Mouse (Mus musculus): Measurements from ENCODE around the gene Rapgef1. TPM values are rescaled to one million over a fixed set of nuclear protein-coding genes. Genes with fewer than 3 reads are reported as not detected.
"Not testable (repeated sequence)": the region's sequence is repeated elsewhere in the genome, so short reads cannot be mapped to it uniquely, and the experiment has no call there.

The Rapgef1 gene
- polyA plus RNA-seq, 1 experiment, result 75.1 TPM

DNA sequence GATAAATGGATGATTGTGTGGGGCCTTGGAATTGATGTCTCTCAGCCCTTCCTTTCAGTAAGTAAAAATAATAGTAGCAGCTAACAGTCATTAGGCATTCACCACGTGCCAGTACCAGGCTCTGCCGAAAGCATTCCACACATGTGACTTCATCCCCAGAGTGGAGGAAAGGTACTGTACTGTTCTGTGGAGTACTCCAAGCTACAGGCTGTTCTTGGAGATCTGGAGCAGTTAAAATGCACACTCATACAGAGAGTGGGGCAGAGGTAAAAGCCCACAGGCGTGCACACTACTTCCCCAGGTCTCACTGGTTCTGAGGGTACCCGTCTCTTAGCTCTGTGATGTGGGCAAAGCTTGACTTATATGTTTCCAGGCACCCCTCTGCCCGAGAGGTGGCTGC, 8.7 kb downstream of the Rapgef1 start:
- TF ChIP-seq POLR2A (IDR thresholded peaks at IDR 0.05; ENCODE audit: low read depth, low read length) (no peak), CTCF (IDR thresholded peaks at IDR 0.05; ENCODE audit: extremely low read depth, insufficient read depth, insufficient read length, insufficient replicate concordance) (no peak)
- WGBS, result 62% methylated on average over 5 of the region's 5 CpGs
- Histone ChIP-seq H3K36me3 (ENCODE audit: control insufficient read depth, insufficient read depth, low read length) (no peaks in the 10 kb centered on the region), H3K4me3 (ENCODE audit: extremely low read depth, insufficient read depth, insufficient read length) (no peak overlapping the region), H3K27me3 (ENCODE audit: control insufficient read depth, insufficient read depth, low read length) (no peaks in the 10 kb centered on the region), H3K4me1 (ENCODE audit: control insufficient read depth, insufficient read depth, insufficient read length) (peaks cover 76% of the 10 kb centered on the region), H3K27ac (ENCODE audit: insufficient read depth, low read length) (peak overlapping the region; percentile 28; the same call in 1 of the 2 replicates)
- no peak for DNase-seq (ENCODE audit: low read depth in 1 of 2, low spot score in 2 of 2)

DNA sequence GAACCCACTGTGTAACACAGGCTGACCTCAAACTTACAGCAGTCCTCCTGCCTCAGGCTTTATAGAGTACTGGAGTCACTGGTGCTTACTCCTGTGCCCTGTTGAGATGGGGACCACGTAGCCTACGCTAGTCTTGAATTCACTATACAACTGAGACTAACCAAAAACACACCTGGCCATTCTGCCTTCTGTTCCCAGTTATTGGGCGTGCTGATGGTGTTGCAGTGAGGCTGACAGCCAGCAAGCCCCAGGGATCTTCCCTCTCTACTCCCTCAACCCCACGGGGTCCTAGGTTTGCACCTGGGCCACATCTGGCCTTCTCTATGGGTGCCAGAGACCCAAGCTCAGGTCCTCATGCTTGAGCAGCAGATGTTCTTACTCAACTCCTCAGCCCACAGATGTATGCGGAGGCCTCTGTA, 9.3 kb downstream of the Rapgef1 start:
- Histone ChIP-seq H3K4me1 (ENCODE audit: control insufficient read depth, insufficient read depth, insufficient read length) (peaks cover 75% of the 10 kb centered on the region), H3K36me3 (ENCODE audit: control insufficient read depth, insufficient read depth, low read length) (no peaks in the 10 kb centered on the region), H3K4me3 (ENCODE audit: extremely low read depth, insufficient read depth, insufficient read length) (no peak overlapping the region), H3K27me3 (ENCODE audit: control insufficient read depth, insufficient read depth, low read length) (no peaks in the 10 kb centered on the region), H3K27ac (ENCODE audit: insufficient read depth, low read length) (peak overlapping the region; percentile 50)
- 48% methylated on average over 5 of the region's 5 CpGs for WGBS
- no peak for TF ChIP-seq CTCF (IDR thresholded peaks at IDR 0.05; ENCODE audit: extremely low read depth, insufficient read depth, insufficient read length, insufficient replicate concordance)
- no peak for TF ChIP-seq POLR2A (IDR thresholded peaks at IDR 0.05; ENCODE audit: low read depth, low read length)
- no peak for DNase-seq (ENCODE audit: low read depth in 1 of 2, low spot score in 2 of 2)

GRCm38 (mm10) chr2:29629311-29629710, 9.8 kb downstream of the Rapgef1 start:
- Histone ChIP-seq H3K27ac (ENCODE audit: insufficient read depth, low read length) (peak overlapping the region; percentile 50), H3K4me1 (ENCODE audit: control insufficient read depth, insufficient read depth, insufficient read length) (peaks cover 73% of the 10 kb centered on the region)
- 57% methylated on average over 2 of the region's 2 CpGs for WGBS

GRCm38 (mm10) chr2:29630141-29630771, 10.7 kb downstream of the Rapgef1 start:
- H3K27ac ChIP-seq (ENCODE audit: insufficient read depth, low read length), result peak overlapping the region; percentile 46
- no peak for TF ChIP-seq CTCF (IDR thresholded peaks at IDR 0.05; ENCODE audit: extremely low read depth, insufficient read depth, insufficient read length, insufficient replicate concordance)
- TF ChIP-seq POLR2A (IDR thresholded peaks at IDR 0.05; ENCODE audit: low read depth, low read length), result no peak
- H3K27me3 ChIP-seq (ENCODE audit: control insufficient read depth, insufficient read depth, low read length), result no peaks in the 10 kb centered on the region
- 92% methylated on average over 10 of the region's 10 CpGs for WGBS
- H3K36me3 ChIP-seq (ENCODE audit: control insufficient read depth, insufficient read depth, low read length), result no peaks in the 10 kb centered on the region
- H3K4me1 ChIP-seq (ENCODE audit: control insufficient read depth, insufficient read depth, insufficient read length), result peaks cover 70% of the 10 kb centered on the region
- no peak overlapping the region for H3K4me3 ChIP-seq (ENCODE audit: extremely low read depth, insufficient read depth, insufficient read length)
- DNase-seq (ENCODE audit: low read depth in 1 of 2, low spot score in 2 of 2), result no peak

More at GRCm38 (mm10) chr2:29629311-29629710, 9.8 kb downstream of the Rapgef1 start:
- Histone ChIP-seq H3K36me3 (ENCODE audit: control insufficient read depth, insufficient read depth, low read length) (no peaks in the 10 kb centered on the region), H3K4me3 (ENCODE audit: extremely low read depth, insufficient read depth, insufficient read length) (no peak overlapping the region), H3K27me3 (ENCODE audit: control insufficient read depth, insufficient read depth, low read length) (no peaks in the 10 kb centered on the region)
- TF ChIP-seq CTCF (IDR thresholded peaks at IDR 0.05; ENCODE audit: extremely low read depth, insufficient read depth, insufficient read length, insufficient replicate concordance) (no peak), POLR2A (IDR thresholded peaks at IDR 0.05; ENCODE audit: low read depth, low read length) (no peak)
- DNase-seq (ENCODE audit: low read depth in 1 of 2, low spot score in 2 of 2), result no peak

DNA sequence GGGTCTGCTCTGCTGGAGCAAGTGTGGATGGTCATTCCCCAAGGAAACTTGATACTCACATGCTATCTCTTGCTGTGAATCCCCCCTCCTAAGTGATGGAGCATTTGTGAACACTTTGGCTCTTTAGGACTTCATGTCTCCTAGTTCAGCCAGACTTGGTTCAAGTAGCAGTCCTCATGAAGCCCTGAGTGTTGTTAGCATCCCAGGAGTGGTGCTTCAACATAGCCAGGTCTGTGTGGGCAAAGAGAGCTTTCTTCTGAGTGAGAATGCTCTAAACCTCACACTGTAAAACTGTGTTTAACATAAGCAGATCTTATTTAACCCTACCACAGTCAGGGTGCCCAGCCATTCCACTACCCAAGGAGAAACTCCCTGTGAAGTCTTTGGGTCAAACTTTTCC, 11.5 kb downstream of the Rapgef1 start:
- Histone ChIP-seq H3K27ac (ENCODE audit: insufficient read depth, low read length) (peak overlapping the region; percentile 46), H3K4me1 (ENCODE audit: control insufficient read depth, insufficient read depth, insufficient read length) (peaks cover 64% of the 10 kb centered on the region), H3K36me3 (ENCODE audit: control insufficient read depth, insufficient read depth, low read length) (no peaks in the 10 kb centered on the region), H3K27me3 (ENCODE audit: control insufficient read depth, insufficient read depth, low read length) (no peaks in the 10 kb centered on the region), H3K4me3 (ENCODE audit: extremely low read depth, insufficient read depth, insufficient read length) (no peak overlapping the region)
- no peak for DNase-seq (ENCODE audit: low read depth in 1 of 2, low spot score in 2 of 2)
- TF ChIP-seq CTCF (IDR thresholded peaks at IDR 0.05; ENCODE audit: extremely low read depth, insufficient read depth, insufficient read length, insufficient replicate concordance) (no peak), POLR2A (IDR thresholded peaks at IDR 0.05; ENCODE audit: low read depth, low read length) (no peak)

- H3K36me3 ChIP-seq (ENCODE audit: control insufficient read depth, insufficient read depth, low read length); H3K27me3 ChIP-seq (ENCODE audit: control insufficient read depth, insufficient read depth, low read length); H3K4me3 ChIP-seq (ENCODE audit: extremely low read depth, insufficient read depth, insufficient read length); DNase-seq (ENCODE audit: low read depth in 1 of 2, low spot score in 2 of 2): not testable (repeated sequence)
- Histone ChIP-seq H3K4me1 (ENCODE audit: control insufficient read depth, insufficient read depth, insufficient read length) (peaks cover 65% of the 10 kb centered on the region), H3K27ac (ENCODE audit: insufficient read depth, low read length) (peak overlapping the region; percentile 46)
- whole genome bisulfite sequencing, result 45% methylated on average over 12 of the region's 12 CpGs
Measured at GRCm38 (mm10) chr2:29631564-29632167, 12.1 kb downstream of the Rapgef1 start.

- TF ChIP-seq POLR2A (IDR thresholded peaks at IDR 0.05; ENCODE audit: low read depth, low read length) (no peak), CTCF (IDR thresholded peaks at IDR 0.05; ENCODE audit: extremely low read depth, insufficient read depth, insufficient read length, insufficient replicate concordance) (no peak)
- peaks cover 70% of the 10 kb centered on the region for H3K4me1 ChIP-seq (ENCODE audit: control insufficient read depth, insufficient read depth, insufficient read length)
- DNase-seq (ENCODE audit: low read depth in 1 of 2, low spot score in 2 of 2), result peak in 1 of 2 experiments; percentile 53
- 27% methylated on average over 3 of the region's 3 CpGs for WGBS
- H3K36me3 ChIP-seq (ENCODE audit: control insufficient read depth, insufficient read depth, low read length), result no peaks in the 10 kb centered on the region
- H3K27me3 ChIP-seq (ENCODE audit: control insufficient read depth, insufficient read depth, low read length), result no peaks in the 10 kb centered on the region
- no peak overlapping the region for H3K4me3 ChIP-seq (ENCODE audit: extremely low read depth, insufficient read depth, insufficient read length)
- peak overlapping the region; percentile 42 for H3K27ac ChIP-seq (ENCODE audit: insufficient read depth, low read length)
Measured at GRCm38 (mm10) chr2:29632168-29632662, 12.7 kb downstream of the Rapgef1 start.

All from spleen, adult 2 months (tissue).